Mouse (Mus musculus) kidney, postnatal 36 days (tissue): Measurements from ENCODE around the gene Fyn.

Experiments used
- DNase-seq, 2 experiments: peaks; one replicate each; pipeline ENCODE4 v3.0.0; 2021 to 2022; ENCODE audit warnings: mixed read lengths in 2 of 2

Fyn gene

DNA sequence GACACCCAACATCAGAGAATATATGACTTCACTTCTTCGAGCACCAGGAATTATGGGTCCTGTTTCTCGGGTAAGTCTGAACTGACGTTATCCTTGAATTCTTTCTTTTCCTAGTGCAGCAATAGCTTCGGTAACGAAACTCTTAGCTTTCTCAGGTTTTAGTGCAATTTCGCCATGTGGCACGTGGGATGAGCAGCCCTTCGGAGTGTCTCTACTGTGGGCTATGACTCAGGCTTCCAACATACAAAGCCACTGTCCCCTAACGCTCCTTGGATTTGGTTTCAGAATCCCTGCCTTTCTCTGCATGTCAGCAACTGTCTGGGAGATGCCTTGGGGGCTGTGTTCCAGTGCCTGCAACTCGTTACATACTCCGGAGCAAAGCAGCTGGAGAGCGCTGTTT, 215.1 kb downstream of the Fyn start:
- no peak for DNase-seq

DNA sequence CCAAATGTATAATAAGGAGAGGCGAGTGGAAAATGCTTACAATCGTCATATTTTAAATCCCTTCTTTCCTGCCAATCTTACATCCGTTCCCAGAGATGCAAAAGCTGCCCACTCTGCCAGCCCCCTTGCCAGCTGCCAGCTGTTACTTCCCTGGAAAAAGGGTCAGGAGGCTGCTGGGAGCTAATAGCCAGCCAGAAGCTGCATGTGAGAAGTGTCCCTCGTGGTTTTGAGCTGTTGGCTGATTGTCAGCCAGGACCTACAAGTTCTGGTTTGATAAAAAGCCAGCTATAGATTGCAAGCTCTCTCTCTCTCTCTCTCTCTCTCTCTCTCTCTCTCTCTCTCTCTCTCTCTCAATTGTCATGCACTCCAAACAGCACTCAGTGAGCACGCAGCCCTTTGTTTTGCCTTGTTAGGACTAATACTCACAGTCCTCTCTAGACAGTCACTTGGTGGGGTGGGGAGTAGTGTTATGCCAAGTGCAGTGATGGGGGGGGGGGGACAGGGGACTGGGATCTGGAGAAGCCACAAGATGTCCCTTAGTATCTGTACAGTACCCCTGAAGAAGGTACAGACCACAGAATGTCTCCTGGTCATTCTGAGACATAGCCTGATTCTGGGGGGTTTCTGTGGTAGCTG, 218.8 kb downstream of the Fyn start:
- DNase-seq = no peak

- DNase-seq = no peak
These were observed 219.5 kb downstream of the Fyn start for GRCm38 (mm10) chr10:39587973-39588746.

DNA sequence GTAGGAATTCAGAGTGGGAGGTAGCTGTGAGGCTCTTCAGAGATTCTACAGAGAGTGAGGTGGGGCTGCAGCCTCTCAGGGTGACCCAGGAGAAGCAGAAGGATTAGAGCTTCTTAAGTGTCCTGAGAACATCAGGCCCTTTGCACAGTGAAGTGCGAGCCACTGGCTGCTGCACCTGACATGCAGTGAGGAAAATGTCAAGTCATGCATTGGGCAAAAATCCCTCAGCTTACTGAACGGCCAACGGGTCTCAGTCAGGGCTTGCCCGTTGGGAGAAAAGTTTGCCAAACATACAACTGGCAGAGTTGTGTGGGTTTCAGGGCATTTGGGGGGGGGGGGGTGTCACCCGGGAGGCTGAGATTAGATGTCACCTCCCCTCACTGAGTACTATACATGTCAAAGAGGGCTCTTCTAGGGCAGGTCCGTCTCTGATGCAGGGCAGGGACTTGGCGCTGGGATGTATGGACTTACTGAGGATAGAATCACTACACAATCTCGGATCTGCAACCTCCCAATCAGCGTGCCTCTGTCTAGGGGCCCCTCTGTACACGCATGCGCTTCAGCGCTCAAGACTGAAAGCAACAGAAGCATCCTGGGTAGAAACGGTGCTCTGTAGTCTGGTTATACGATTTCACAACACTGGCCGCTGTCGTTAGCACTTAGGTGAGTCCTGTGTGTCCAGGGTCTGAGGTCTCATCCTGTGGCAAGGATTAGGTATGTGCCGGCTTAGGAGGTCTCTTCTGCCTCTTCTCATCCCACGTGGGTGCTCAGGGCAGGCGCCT, 221.3 kb downstream of the Fyn start:
- DNase-seq = peak in 1 of 2 experiments; percentile 7

DNA sequence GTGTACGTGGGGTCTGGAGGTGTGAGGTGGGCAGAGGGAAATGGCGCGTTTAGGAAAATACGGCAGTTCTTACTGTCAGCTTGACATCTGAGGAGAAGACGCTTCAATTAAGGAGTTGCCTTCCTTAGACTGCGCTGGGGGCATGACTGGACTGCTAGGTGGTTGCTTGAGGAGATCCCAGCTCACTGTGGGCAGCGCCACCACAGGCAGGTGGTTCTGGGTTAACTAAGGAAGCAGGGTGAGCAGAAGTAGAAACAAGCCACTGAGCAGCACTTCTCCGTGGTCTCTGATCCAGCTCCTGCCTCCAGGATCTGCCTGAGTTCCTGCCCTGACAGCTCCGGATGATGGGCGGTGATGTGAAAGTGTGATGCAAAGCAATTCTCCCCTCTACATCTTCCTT, 222.0 kb downstream of the Fyn start:
- peak in 1 of 2 experiments; percentile 6 for DNase-seq

DNA sequence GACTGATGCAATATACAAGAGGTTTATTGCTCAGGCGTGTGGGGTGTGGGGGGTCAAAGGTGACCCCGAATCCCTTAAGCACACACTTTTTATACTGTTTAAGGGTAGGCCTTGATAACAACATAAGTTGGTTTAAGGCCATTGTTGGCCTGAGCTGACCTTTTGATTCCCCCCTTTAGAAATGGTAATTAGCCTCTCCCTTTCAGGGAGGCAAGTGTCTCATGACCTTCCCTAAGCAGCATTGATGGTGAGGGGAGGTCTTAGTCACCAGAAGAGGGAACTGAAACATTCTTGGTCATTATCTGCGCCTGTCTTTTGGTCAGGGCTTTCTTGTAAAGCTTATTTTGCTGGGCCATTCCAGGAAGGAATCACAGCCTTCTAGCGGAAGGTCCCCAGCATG, 223.8 kb downstream of the Fyn start:
- no peak for DNase-seq

GRCm38 (mm10) chr10:39594716-39595115, 226.1 kb downstream of the Fyn start:
- DNase-seq = no peak

- DNase-seq = no peak
These were observed 227.2 kb downstream of the Fyn start for GRCm38 (mm10) chr10:39595862-39596261.

GRCm38 (mm10) chr10:39597116-39597791, 228.6 kb downstream of the Fyn start:
- DNase-seq = no peak

GRCm38 (mm10) chr10:39597792-39598183, 229.1 kb downstream of the Fyn start:
- DNase-seq = no peak

DNA sequence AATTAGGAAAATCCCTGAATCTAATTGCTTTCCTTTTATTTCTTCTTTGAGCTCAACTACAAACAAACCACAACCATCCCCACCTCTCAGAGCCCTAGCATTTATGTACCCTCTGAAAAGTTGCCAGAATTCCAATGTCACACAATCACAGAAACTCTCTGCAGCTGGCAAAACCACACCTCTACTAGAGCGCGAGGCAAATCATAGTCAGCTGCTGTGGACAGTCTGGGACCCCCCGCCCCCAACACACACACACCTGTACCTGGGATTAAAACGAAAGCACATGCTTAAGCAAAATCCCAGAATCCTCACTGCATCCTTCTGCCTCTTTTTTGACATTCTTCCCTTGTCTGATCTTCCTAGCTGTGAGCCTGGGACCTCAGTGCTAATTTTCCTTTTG, 230.9 kb downstream of the Fyn start:
- DNase-seq = no peak

- DNase-seq = no peak
These were observed 231.5 kb downstream of the Fyn start for GRCm38 (mm10) chr10:39600115-39600514.

DNA sequence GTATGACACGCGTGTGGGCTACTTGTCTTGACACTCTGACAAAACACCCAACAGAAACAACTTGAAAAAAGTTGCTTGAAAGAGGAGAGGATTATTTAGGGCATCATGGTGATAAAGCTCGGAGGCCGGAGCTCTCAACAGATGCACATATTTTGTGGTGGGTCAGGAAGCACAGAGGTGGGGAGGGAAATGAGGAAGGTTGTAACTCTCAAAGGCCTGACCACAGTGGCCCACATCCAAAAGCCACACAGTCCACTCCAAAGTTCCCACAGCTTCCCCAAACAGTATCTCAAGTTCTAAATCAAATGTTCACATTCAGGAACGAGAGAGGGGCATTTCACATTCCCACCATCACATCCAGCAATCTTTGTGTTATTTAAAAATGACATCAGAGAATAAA, 232.4 kb downstream of the Fyn start:
- DNase-seq = no peak

DNA sequence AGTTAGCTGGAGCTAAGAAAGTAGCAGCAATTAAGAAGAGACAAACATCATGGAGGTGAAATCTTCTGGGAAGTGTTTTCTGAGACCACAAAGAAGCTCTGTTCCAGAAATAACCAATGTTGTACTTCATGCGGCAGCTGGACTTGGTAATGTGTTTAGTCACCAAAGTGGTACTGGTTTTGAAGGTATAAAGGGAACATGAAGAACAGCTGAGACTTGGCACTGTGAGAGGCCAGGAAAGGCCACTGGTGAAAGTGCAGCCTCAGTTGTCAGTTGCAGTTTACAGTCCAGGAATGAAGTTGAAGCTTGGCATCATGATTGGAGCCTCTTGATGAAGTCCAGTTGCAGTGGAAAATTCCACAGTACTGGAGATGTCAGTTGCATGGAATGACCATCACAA, 237.8 kb downstream of the Fyn start:
- no peak for DNase-seq

GRCm38 (mm10) chr10:39611234-39611633, 242.6 kb downstream of the Fyn start:
- DNase-seq = no peak

GRCm38 (mm10) chr10:39612131-39612530, 243.5 kb downstream of the Fyn start:
- no peak for DNase-seq

GRCm38 (mm10) chr10:39612633-39612988, 244.0 kb downstream of the Fyn start, which contains the start of gene Traf3ip2:
Gene Traf3ip2, plus strand, starts transcription at chr10:39612934.
- no peak for DNase-seq

DNA sequence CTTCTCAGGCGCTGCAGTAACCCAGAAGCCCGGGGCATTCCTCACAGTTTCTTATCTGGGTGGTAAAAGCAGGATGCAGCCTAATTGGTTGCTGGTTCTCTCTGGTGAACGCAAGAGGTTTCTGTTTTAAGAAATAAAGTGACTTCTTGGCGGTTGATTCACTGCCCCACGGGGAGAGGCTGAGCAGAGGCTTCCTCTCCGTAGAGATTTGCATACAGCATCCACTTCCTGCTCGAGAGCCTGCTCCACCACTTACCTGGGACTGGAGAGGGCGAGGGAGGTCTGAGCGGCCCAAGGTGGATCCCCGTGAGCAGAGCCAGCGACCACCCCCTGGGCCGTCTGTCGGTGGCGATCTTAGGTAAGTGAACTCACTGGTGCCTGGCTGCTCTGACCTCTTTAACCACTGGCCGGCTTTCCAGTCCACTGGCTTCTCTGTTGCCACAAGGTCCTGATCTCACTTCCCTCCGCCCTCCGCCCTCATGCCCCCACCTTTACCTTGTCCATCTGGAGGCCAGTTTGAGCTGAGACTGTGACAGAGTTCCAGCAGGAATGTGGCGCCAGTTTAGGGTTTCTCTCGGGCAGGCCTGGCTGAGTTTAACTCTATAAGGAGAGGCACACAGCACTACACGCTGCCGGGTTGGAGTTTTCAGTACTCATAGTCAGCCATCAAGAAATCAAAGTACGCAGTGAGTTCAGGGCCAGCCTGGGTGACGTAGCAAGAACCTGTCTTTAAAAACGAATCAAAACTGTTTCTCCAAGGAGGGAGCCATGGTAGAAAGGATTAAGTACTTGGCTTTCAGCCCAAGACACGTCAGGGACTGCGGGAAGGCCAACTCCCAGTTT, 244.6 kb downstream of the Fyn start:
- DNase-seq = peak; percentile 88 to 94

DNA sequence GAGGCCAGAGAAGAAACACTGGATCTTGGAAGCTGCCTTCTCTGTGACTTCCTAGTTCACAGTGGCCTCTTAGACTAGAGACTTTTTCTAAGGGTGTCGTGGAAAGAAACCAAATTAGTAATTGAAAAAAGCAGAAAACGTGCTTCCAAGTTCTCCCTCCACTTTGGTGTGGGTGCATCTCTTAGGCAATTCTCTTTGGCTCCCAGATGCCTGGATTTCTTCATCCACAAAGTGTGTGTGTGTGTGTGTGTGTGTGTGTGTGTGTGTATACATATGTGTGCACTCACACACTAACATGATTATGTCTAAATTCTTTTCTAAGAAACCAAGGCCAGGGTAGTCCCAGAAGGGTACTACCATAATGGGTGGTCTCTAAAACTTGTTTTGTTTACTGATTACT, 245.3 kb downstream of the Fyn start:
- DNase-seq = no peak

- peak; percentile 53 to 61 for DNase-seq
These were observed 246.0 kb downstream of the Fyn start for GRCm38 (mm10) chr10:39614676-39615075.
